Mouse (Mus musculus) fibroblast of lung, adult 2 months (primary cell): ENCODE measurements around the gene Coq10a.

Experiments
- DNase-seq: peaks from one replicate; pipeline ENCODE4 v3.0.0-alpha.2; 2011; ENCODE audit warnings: low read depth

Gene Coq10a

DNA sequence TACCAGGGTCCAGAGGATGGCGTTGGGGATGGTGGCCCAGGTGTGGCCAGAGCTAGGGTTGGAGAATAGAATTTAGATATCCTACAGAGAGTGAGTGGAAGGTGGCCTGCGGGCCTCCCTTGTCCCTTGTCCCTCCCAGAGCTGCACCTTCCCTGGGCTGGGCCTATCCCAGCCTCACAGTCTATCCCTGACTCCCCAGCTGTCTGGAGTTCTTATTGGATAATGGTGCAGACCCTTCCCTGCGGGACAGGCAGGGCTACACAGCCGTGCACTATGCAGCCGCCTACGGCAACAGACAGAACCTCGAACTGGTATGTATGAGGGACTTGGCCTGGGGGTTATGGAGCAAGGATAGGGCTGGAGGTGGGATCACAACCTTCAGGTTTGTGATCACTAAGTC, 17.1 kb upstream of the Coq10a start:
- no peak for DNase-seq

DNA sequence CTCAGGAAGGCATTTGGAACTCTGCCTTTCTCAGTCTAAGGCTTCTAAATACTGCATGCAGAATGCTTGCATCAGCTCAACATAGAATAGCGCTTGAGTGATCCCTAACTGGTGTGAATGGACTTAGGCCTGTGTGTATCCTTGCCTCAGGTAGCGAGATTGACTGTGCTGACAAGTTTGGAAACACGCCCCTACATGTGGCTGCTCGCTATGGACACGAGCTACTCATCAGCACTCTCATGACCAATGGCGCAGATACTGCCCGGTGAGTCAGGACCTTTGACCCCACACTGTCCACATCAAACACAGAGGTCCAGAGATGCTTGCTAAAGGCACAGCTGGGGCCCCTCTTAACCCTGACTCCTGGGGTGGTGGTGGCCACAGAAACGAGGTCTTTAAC, 13.7 kb upstream of the Coq10a start:
- DNase-seq: no peak

DNA sequence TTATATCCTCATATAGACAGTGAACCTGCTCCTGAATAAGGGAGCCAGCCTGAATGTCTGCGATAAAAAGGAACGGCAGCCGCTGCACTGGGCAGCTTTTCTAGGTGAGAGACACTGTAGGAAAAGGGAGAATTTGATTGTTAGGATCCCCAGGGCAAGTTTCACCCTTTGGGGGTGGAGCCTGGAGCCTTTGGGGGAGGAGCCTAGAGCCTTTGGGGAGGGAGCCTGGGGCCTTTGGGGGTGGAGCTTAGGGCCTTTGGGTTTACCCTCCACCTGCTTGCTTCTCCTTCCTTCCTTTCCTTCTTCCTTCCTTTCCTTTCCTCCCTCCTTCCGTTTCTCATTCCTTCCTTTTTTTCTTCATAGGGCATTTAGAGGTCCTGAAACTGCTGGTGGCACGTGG, 11.8 kb upstream of the Coq10a start:
- no peak for DNase-seq

DNA sequence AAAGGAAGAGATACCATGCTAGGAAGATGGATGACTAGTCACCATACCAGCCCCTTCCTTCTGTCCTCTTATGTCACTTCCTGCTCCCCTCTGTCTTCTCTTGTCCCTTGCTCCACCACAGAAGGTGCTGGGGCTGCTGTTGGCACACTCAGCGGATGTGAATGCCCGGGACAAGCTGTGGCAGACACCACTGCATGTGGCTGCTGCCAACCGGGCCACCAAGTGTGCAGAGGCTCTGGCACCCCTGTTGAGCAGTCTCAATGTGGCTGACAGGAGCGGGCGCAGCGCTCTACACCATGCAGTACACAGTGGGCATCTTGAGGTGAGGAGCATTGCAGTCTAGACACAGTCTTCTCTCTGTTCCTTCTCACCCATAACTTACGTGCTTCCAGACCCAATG, 10.5 kb upstream of the Coq10a start:
- no peak for DNase-seq

DNA sequence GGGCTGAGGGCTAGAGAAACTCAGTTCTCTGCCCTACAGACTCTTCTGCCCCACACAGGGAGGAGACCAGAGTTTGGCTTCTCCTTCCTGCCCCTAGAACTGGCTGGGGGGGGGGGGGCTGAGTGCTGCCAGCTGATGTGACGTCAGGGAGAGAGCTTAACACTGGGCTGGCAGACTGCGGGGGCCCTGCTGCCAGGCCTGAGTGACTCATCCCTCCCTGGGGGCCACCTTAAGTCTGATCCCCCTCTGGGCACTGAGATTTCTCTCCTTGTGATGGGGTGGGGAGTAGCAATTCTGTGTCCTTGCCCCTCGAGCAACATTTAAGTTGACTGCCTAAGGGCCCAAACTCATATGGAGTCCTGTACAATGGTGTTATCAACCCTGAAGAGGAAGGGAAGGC, 9.7 kb upstream of the Coq10a start:
- no peak for DNase-seq

DNA sequence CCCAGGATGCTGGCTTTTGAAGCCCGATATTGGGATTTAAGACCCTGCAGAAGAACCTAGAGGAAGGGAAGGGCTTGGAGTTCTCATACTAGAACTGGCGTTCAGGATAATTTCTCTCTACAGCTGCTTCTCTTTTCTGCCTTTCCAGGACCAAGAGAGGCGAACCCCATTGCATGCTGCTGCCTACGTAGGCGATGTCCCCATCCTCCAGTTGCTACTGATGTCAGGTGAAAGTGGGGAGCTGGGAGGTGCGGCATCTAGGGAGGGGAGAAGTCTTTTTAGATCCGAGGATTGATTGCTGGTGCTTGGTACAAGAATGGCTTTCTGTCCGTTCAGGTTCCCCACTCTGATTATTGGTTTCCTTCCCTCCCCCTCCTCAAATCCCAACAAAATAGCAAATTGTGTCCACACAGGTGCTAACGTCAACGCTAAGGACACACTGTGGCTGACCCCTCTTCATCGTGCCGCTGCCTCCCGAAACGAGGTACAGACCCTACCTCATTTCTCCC, 9.2 kb upstream of the Coq10a start:
- DNase-seq: no peak

DNA sequence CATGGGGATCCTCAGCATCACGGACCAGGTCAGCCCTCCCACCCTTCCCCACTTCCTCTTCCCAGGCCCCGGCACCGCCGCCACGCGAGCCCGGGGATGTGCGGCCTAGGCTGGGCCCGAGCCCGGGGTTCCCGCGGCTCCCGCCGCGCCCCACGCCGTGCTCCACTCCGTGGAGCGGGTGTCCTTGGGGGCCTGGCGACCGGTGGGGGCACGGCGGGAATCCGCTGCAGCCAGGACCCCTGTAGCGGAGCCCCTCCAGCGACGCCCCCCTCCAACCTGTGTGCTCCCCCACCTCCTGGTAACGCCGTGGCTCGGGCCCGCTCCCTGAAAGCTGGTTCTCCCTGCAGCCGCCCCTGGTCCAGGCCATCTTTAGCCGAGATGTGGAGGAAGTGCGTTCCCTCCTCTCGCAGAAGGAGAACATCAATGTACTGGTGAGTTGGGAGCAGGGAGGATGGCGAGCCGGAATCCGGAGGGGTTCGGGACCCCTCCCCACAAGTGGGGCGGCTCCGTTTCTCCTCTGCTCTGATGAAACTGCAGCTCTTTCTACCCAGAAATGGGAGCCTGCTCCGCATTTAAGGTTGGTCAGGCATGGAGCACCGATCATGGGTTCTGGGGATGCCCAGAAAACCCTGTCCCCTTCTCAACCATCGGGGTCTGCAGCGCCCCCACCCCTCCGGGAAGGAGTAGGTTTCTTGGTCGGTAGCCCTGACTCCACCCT, 8.6 kb upstream of the Coq10a start:
- no peak for DNase-seq

DNA sequence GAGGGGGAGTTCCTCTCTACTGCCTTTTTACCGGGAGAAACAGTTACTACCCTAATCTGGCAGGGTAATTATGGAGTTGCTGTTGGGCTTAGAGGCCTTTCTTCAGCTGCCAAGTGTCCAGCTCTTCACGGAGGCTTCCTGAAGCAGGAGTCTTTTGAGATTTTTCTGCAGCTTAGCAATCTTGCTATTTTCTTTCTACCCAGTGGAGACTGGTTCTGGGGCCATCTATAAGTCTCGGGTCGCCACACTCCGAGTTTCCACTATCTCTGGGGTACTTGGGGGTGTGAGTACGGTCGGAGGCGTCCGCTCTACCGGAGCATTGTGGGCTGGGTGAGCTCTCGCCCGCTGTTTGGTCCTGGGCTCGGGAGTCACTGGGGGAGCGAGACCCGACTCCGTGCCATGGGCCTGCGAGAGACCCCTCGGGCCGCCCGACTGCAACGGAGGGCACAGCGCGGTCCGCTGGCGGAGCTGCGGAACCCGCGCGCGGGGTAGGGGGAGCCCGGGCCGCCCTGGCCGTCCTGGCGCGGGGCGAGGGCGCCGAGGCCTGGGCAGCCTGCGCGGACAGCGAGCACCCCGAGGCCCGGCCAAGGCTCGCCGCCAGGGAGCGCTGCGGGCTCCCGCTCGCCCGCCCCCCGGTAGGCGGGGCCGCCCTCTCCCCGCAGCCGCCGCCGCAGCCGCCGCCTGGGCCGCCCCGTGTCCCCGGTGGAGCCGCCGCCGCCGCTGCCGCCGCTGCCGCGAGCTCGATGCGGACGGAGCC, 7.8 kb upstream of the Coq10a start, which contains the start of gene Ankrd52:
TSS of gene Ankrd52 (plus strand) at position 661 of the 757 bp plus-strand sequence.
- peak; percentile 29 for DNase-seq

DNA sequence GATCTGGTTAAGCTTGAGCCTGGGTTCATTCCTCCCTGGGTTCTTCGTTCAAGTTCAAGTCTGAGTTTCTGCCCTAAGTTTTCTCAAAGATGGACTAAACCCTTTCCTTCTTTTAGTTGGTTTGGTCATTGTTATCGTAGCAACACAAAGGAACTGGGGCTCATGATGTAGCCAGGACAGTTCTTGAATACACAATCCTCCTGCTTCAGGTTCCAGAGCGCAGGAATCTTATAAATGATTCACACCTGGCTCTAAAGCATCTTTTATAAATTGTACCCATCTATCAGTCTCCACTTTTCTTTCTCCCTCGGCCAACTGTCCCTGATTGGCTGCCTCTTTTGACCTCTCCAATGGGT, 7.3 kb upstream of the Coq10a start:
- DNase-seq: no peak

DNA sequence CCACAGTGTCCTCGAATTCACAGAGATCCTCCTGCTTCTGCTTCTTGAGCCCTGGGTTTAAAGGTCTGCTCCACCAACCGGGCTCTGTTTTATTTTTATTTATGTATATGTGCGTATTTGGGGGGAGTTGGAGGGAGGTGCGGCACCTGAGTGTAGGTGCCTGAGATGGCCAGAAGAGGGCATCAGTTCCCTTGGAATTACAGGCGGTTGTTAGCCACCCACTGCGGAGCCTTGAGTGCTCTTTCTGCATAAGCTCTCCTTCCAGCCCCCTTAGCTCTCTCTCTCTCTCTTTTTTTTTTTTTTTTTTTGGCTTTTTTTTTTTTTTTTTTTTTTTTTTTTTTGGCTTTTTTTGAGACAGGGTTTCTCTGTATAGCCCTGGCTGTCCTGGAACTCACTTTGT, 5.6 kb upstream of the Coq10a start:
- no peak for DNase-seq

DNA sequence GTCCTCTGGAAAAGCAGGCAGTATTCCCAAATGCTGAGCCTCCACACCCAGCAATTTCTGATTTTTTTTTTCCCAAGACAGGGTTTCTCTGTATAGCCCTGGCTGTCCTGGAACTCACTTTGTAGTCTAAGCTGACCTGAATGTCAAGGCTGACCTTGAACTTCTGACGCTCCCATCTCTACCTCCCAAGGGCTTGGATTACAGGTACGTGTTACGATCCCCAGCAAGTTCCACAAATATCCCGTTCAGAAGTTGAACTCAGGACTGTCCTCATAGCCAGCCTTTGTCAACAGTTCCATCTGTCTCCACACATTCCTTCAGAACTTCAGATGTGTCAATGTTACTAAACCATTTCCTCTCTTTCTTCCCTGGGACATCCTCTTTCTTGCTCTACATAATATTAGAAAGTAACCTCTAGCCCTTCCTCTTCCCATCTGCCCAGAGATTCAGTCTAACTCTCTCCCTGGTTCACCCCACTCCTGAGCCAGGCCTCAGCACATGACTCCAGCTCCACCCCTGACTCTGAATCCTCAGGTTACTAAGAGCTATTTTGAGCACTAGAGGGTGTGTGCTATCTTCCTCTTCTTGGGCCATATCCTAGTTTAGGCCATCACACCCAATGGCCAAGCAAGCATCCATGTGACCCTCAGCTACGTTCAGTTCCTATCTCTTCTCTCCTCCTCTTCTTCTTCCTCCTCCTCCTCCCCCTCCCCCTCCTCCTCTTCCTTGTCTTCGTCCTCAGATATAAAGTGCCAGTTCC, 4.4 kb upstream of the Coq10a start:
- DNase-seq: no peak

DNA sequence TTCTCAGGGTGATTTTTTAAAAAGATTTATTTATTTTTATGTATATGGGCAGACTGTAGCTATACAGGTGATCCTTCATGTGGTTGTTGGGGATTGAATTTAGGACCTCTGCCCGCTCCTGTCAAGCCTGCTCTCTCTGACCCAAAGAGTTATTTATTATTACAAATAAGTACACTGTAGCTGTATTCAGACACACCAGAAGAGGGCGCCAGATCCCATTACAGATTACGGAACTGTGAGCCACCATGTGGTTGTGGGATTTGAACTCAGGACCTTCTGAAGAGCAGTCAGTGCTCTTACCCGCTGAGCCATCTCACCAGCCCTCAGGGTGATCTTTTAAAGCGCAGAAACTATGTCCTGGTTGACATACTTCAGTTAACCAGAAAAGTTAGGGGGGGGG, 3.3 kb upstream of the Coq10a start:
- DNase-seq: no peak

DNA sequence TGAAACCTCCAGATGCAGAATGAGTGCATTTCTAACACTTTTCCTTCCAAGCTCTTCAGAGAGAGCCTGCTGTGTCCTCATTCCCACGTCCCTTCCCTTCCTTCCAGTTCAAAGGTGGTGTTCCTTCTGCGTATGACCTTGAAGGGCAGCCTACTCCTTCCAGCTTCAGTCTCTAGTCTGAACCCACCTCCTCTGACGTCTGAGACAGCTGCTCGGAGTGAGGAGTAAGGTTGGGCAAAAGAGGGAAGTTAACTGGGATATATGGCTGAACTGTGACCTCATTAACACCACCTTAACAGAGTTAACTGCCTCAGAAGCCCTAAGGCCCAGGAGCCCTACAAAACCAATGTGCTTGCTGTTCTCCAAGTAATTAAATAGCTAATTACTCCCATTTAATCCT, 1.8 kb upstream of the Coq10a start:
- no peak for DNase-seq

DNA sequence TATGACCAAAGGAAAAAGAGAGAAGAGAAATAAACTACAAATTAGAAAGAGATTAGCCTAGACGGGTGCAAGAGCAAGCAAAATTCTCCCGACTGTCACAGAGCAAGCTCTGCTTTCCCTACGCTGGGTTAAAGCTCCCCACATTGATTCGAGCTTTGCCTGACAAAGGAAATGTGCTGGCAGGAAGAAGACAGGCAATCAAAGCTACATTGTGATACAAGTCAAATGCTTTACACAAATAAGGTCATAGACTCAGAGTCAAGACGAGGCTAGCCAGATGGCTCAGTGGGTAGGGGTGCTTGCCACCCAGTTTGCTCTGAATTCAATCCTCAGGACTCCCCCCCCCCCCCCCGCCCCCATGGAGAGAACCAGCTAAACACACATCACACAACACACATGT, 1.2 kb upstream of the Coq10a start:
- DNase-seq: no peak

DNA sequence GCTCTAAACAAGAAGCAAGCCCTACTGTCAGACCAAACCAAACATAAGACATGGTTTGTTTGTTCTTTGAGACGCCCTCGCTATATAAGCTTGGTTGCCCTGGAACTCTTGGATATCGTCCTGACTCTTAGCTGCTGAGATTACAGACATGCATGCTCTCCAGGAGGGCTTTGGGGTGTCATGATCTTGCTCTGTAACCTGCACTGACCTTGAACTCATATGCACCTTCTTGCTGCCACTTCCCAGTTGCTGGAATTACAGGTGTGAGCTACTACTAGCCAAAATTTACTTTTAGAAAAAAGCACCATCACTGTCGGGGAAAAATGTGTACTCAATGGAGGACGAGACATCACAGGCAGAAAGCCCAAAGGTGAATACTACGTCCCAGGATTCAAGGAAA, 802 bp upstream of the Coq10a start:
- no peak for DNase-seq

DNA sequence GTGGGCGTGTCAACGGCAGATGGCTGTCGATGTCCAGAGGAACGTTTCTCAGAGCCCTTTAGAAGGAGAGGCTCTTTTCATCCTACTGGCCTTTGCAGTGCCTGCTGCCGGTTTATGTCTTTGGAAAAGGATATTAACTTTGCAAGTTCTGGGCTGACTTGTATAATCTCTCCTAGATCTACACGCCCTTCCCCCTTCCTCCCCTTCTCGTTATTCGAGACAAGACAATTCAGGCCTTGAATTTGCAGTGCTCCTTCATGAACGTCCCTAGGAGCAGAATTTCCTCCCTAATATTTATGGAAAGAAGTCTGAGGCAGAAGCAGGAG, 384 bp upstream of the Coq10a start:
- DNase-seq: no peak

DNA sequence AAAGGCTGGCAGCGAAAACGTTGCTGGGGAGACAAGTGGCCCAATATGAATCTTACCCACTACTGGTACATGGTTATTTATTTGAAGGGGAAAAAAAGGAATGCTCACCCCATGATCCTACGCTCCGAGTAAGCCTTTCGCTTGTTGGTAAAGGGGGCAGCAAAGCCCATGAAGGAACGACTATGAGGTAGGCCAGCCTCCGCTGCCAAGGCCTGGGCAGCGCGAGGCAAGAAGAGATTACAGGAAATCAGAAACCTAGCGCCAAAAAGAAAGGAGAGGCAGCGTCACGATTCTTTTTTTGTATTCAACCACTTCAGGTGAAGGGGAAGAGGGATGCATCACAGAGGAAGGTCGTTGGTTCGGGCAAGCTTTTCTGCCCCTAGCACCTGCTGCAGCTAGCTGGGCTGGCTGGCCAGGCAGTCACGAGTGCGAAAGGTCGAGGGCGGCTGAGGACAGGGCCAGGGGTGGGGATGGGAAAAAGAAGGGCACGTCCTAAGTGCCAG, 847 bp downstream of the Coq10a start:
- DNase-seq: no peak

DNA sequence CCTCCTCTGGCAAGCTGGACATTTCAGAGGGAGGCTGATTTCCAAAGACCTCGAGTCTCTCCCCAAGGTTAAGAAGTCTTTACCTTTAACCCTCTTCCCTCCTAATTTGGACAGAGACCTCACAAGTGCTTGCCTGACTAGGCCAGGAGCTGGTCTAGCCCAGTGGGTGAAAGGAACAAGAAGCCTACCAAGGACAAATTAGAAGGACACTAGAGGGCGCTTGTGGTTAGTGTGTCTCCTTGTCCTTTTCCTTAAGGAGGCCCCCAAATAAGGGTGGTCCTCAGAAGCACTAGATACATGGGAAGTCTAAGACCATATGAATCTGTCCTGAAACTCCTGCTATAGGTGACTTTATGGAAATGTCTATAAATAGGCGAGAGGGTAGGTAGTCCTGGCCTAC, 6.2 kb downstream of the Coq10a start:
- DNase-seq: no peak

DNA sequence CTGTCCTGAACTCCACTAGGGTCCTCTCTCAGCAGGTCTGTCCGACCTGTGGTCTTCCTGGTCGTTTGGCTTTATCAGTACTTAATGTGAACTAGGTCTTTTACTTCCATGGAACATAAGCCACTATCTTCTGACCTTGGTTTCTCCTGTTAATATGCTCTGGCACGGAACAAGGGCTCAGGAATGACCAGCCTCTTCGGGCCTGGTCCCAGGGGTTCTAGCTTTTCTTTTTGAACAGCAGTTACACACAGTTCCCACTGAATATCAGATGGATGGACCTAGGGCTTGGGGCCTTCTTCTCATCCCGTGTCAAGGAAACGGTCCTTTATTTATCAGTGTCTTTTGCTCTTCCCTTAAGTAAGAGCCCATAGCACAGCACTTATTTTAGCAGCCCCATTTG, 7.0 kb downstream of the Coq10a start:
- no peak for DNase-seq

DNA sequence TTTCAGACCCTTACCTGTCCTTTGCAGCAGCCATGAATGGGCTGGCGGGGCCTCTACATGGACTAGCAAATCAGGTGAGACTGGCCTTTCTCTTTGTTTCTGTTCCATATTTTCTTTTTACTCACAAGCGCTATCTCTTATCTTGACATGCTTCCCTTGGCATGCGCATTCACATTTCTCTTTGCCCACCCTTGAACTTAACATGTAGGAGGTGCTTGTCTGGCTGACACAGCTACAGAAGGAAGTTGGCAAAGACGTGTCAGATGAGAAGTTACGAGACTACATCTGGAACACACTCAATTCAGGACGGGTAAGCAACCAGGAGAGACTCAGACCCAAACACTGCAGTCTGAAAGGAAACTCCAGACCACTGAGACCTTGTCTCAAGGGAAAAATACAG, 9.6 kb downstream of the Coq10a start:
- no peak for DNase-seq

DNA sequence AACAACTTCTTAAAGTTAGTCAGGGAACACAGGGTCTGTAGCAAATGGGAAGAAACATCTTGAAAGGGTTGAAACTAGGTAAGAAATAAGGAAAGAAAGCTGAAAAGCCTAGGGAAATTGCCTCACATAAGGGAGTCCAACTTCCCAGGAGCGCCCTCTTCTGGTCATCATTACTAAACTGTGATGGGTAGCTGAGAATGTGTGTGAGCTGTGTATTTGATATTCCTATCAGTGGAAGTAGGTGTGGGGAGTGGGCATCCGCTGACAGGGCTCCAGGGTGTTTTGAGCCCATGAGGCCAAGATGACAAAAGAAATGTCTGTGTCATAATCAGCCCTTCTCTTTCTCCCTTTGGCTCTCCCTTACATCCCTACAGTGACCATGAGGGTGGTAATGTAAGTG, 10.0 kb downstream of the Coq10a start:
- no peak for DNase-seq

DNA sequence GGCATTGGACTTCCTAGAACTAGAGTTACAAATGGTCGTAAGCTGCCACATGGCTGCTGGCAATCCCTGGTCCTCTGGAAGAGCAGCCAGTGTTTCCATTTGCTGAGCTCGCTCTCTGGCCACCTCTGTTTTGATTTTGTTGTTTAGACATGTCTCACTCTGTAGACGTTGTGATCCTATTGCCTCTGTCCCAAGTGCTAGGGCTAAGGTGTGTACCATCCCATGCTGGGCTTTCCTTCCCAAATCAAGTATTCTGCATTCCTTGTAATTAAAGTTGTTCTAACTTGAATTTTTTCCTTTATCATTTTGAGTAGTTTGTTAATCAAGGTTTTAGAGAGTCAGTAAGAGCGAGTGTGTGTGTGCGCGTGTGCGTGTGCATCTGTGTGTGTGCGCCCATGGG, 21.3 kb downstream of the Coq10a start:
- DNase-seq: no peak
